Mouse (Mus musculus): ENCODE results near the gene Gm6993.

The Gm6993 gene

DNA sequence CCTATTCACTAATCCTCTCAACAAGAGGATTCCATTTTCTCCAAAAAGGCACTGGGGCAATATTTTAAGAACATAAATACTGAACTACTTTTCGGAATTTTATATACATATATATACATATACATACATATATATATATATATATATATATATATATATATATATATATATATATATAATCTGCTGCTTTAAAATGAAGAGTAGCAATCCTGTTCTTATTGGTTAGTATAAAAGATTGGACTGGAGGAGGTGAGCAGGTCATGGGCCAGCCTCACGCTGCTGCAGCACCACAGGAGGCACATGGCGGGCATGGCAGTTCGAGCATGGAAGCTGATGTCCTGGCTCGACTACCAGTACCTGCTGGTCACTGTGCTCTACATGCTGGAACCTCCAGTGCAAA, at the start of gene Gm6993:
TSS of gene Gm6993 (plus strand) at position 301 of the 400 bp plus-strand sequence.
- DNase-seq = no peak

DNA sequence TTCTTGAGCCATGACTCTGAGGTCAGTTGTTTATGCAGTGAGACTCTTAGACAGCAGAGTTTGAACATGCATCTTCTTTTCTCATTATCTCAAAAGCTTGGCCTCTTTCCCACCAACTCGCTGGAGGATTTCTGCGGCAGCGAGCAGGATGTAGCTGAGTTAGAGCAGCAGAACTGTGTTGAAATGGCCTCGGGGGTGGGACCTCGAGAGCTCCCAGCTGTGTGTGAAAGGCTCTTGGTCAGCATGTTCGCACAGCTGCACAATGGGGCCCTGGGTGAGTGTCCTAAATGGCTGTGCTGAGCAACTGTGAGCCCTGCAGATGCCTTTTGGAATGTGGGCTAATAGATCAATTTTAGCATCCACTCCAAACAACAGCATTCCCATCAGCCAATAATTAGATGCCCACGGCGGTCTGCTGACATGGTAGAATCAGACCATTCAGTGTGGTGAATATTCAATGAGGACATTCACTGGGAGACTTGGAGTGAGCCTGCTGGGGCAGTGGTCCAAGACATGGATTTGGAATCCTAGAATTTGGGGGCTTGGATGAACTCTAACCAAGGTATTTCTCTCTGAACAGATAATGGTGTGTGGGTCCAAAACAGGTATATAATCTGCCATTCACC, 49.1 kb upstream of the Gm6993 start:
- DNase-seq = peak; percentile 74

DNA sequence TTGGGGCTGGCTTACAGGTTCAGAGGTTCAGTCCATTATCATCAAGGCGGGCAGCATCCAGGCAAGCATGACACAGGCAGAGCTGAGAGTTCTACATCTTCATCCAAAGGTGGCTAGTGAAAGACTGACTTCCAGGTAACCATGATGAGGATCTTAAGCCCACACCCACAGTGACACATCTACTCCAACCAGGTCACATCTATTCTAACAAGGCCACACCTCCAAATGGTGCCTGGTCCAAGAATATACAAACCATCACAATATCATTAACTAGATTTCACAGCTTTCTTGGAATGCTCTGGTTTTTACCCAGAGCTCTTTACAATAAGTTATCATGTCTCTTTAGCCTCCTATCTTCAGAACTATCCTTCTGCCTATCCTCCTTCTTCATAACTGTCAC, 38.1 kb upstream of the Gm6993 start:
- no peak for DNase-seq

DNA sequence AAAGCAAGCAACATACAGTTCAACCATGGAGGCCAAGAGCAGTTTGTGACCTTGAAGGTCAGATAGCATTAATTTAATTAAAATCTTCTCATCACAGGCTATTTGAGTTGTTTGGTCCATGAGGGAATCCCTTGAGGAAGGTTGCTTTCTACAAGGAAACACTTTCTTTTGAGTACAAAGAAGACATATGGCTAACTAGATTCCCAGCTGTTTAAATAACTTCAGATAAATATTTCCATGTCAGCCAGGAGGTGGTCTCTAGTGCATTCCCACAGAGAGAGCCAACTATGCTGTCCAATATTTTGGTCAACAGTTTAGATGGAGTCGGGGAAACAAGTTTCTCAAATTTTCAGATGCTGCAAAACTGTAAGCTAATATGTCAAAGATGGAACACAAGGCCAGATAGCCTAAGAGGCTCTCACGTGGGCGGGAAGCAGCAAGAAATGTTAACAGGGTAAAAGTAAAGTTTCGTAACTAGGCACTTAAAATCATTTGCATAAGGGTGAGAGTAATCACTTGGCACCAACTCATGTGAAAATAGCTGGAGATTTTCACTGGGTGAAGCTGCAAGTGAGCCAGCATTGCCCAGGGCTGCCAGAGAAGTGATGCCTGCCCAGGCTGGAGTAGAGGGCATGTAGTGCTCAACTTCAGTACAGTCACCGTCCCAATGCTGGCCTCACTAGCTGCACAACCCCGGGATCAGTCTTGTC, 36.7 kb upstream of the Gm6993 start:
- DNase-seq = peak; percentile 40

DNA sequence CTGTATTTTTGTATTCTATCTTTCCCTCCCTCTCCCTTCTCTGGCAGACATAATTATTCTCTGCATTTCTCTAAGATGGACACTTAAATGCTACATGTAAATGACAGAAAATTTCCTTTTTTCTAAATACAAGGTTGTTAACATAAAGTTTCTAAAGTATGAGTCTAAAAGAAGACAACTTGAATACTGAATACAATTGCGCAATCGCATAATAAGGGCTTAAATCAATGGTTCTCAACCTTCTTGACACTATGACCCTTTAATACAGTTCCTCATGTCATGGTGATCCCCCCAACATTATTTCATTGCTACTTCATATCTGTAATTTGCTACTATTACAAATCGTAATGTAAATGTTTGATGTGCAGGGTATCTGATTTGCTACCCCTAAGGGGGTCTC, 35.7 kb upstream of the Gm6993 start:
- no peak for DNase-seq

DNA sequence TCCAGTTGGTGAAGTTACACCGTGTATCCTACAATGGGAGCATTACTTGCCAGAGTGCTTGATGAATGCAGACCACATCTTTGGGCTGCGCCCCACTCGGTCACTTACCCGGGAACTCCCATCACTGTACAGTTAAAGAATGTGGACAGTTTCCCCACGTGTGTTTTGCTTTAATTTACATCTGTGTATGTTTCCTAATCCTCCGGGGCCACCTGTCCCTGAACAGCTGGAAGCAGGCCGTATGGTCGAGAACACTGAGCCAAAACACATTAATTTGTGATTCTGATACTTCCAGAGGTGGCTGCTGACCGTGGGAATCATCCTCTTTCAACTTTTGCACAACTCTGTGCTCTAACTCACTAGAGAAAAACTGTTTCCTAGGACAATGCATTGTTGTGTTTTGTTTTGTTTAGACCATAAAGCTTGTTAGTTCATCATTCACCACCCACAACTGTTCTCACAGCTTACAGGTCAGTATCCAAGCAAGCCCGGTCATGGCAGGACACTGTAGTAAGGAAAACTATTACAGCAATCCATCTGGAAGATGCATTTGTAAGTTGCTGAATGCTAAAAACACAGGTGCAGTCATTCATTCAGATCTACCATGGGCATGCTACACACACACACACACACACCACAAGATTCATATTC, 34.5 kb upstream of the Gm6993 start:
- DNase-seq = no peak

DNA sequence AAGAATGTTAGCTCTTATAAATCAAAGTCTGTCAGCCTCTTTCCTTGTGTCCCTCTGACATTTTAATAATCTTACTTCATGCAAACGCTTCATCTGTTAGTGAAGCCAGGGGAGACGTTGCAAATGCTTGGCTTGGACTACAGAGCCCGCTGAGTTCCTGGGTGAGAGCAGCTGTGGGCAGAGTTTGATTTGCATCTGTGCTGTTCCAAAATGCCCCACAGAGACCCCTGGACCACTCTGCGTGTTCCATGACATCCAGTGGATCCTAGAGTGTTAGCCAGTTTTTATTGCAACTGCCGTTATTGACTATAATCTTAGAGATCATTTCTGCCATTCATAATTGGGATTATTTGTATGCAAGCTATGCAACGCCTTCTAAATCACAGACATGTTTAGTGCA, 31.8 kb upstream of the Gm6993 start:
- DNase-seq = no peak

DNA sequence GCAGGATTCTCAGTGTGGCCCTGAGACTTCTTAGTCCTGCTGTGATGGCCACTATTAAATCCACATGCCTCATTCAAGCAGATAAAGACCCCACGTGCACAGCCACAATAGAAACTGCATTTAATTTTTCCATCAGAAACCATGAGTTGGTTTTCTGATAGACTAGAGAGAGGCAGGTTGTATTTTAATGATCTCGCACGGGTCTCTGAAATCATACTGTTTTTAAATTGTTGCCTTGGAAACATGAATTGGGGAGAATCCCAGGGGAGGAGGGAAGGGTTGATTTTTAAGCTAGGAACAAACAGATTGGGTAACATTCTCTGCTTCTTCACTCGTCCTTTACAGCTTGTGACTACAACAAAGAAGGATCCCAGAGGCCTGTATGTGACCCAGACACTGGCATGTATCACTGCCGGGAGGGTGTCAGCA, 31.2 kb upstream of the Gm6993 start:
- DNase-seq = no peak

DNA sequence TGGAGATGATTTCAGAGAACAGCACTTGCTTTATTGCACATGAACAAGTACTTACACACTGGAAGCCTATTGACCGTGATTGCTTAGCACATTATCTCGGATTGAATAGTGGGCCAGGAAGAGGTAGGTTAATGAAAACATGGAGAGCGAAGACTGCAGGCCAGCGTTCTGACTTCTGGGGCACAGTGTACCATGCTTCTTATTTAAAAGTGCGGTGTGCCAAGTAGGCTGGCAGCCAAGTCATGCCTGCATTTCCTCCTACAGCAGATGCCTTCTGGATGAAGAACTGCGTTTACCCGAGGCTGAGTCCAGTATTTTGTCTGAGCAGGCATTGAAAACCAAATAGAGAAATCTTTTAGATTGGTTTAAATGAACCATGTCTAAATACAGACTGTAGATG, 27.0 kb upstream of the Gm6993 start:
- DNase-seq = peak; percentile 83

DNA sequence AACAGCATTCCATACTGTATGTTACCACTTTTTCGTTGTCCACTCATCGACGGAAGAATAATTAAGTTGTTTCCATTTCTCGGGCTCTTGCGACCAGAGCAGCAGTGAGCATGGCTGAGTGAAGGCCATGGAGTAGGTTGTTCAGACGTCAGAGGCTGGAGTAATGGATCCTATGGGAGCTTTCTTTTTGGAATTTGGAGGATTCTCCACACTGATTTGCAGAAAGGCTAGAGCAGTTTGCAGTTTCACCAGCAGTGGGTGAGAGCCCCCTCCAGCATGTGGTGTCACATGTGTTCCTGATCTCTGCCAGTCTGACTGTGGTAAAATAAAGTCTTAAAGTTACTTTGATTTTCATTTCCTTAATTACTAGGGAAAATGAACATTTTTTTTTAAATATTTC, 25.6 kb upstream of the Gm6993 start:
- no peak for DNase-seq

DNA sequence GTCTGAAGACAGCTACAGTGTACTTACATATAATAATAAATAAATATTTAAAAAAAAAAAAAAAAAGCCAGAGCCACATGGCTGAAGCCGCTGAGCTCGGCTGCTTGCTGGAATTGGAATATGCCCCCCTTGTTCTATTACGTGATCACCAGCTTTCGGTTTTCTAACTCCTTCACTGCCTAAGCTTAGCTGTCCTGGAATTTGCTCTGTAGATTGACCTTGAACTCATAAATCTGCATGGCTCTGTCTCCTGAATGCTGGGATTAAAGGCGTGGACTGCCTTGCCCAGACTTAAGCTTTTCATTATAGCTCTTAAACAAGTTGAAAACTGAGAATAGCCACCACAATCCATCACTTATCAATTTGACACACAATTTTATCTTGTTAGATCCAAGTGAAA, 23.3 kb upstream of the Gm6993 start:
- DNase-seq = no peak

DNA sequence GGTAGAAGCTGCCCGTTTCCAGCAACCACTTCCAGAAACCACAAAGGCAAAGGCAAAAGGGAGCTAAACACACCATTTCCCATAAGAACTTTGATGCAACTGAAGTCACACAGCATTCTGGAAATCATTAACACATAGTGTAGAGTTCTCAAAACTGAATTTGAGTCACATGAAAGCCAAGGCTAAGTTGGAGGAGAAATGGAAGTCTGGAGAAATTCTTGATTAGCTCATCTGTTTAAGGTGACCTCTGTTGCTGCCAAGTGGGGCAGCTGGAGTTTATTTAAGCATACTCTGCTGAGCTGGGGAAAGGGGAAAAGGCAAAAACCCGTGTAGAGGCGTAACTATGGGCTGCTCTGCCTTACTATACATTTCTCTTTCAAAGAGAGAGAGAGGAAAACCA, 21.8 kb upstream of the Gm6993 start:
- DNase-seq = peak; percentile 66

DNA sequence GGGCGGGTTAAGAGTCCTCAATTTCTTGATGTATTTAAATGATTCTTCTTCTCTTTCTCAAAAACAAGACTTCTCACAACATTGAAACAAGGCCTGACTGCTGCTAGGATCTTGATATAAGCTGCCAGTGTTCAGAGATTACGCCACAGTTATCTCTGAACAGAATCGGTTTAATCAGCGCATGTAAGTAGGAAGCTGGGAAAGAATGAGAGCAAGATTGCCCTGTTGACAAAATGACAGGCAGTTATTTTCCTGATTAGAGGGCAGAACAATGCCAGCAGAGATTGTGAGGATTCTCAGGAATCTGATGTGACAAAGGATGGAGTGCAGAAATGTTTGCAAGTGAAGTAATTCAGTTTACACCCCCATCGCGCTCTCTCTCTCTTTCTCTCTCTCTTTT, 19.0 kb upstream of the Gm6993 start:
- DNase-seq = no peak

DNA sequence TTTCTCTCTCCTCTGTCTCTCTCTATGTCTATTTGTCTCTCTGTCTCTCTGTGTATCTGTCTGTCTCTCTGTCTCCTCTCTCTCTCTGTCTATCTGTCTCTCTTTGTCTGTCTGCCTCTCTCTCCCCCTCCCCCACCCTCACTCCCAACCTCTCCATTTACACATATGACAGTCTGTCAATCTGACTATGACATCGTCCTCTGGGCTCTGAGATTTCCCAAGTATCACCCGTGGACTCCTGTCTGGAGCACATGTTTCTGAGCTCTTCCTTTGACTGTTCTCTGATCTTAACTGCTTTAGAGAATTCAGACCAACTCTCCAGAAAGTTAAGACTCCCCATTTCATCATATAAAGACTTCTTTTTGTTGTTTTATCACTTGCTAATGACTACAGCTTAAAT, 18.3 kb upstream of the Gm6993 start:
- DNase-seq = no peak

DNA sequence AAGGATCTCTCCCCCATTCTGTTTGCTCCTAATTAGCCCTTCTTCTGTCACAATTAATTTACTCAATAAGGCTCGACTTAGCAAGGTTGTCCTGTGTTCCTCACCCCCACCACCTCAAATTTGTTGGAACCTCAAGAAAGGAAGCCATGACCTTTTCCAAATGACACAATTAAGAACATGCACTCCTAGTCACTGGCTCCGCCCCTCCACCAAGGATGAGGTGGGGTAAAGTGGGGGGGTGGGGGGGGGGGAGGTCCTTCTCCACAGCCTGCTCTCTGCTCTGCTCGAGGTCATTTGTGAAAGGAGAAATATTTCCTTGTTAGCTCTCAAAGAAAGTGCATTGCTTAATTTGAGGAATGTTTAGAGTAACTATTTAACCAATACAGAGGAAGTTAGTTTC, 17.8 kb upstream of the Gm6993 start:
- peak; percentile 34 for DNase-seq

DNA sequence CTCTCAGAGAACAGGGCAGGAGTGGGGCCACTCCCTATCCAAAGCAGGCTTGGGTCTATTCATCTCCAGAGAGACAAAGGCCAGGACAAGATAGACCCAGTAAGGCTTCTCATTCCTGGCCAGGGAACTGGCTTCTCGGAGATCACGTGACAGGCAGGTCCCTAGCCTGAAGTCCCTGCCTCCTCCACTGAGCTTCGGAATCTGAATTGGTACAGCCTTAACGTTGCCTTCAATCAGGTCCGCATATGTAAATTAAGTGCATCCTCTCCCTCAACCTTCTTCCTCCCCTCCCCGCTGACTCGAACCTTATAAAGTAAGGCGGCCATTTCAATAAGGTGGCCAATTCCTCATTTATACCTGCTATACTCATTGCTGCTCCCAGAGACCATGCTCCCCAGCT, 15.1 kb upstream of the Gm6993 start:
- DNase-seq = no peak

DNA sequence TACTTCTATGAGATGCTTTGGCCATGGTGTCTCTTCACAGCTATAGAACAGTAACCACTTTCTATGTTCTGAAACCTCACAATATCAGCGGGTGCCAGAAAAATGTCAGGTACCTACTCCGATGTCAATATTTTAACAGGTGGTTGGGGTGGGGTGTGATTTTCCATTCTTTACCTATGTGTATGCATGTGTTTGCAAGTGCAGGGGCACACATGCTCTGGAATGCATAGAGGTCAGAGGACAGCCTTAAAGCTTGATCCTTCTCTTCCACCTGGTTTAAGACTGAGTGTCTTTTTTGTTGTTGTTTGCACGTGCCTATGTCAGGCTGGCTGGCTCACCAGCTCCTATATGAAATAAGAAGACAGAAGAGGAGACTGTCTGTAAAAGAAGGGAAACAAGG, 13.4 kb upstream of the Gm6993 start:
- DNase-seq = no peak

DNA sequence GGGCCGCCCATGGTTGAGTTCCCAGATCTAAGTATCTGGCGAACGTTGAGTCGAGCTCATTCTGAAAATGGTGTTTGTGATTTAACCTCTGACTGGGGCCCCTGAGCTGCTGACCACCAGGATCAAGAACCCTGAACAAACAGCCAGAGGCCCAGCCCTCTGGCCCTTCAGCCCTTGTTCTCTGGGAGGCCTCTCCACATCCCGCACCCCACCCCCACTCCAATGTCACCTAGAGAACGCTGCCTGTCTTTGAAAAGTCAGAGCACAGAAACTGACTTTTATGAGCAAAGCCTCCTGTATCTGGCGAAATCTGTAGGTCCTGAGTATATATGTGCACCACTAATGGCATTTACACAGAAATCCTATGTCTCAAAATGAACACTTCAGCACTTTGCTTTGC, 11.7 kb upstream of the Gm6993 start:
- DNase-seq = no peak

DNA sequence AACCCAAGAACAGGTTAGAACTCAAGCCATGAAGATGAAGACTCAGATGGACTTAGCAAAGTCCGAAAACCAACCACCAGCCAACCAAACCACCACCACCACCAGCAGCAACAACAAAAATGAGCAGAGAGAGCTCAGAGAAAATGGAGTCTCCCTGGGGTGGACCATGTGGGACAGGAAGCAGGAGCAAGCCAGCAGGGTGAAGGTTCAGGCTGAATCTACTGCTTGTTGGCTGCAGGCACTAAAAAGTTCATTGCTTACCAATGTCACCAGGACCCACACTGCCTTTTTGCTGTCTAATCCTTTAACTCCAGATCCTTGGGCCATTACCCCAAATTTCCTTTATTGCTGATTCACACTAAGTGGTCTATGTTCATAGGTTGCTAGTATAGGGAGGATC, 7.9 kb upstream of the Gm6993 start:
- DNase-seq = no peak

DNA sequence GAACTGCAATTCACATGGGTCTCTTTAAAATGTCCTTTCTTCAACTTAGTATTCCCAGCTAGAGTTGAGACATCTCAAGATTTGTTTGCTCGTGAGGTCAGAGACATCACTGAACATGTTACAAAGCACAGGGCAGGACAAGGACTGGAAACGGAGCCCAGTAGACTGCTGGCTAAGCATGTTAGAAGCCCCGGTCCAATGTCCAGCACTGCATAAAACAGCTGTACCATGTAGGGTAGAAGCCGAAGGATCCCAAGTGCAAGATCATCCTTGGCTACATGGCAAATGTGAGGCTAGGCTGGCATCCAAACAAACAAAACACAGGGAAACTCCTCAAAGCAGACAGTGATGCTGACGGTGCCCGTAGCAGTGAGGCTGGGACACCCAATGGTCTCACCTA, 5.6 kb upstream of the Gm6993 start:
- DNase-seq = no peak

DNA sequence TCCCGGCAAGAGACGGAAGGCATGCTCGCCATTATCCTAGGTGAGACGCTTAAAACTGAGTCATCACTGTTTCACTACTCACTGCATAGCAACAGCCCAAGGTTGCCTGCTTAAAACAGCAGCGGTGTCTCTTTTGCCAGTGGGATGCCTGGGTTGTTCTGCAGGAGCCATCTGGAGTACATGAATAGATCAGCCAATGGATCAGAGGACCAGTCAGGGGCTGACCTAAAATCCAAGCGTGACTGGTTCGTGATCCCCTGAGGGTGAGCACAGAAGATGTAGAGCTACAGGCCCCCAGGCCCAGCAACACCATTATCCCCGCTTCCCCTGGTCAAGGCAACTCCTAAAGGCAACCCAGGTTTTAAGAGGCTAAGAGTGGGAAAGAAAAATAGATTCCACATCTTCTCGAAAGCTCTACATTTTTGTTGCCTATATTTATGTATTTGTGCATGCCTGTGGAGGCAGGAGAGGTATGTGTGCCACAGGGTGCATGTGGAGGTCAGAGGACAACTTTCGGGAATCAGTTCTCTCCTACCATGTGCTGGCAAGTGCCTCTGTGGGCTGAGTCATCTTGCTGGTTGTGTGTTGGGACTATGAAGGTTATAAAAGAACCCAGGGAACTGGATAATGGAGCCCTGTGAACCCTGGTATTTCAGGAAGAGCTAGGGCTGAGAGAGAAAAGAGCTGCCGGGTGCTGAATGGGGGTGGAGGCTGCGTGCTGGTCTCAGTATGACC, 3.5 kb upstream of the Gm6993 start:
- DNase-seq = no peak

DNA sequence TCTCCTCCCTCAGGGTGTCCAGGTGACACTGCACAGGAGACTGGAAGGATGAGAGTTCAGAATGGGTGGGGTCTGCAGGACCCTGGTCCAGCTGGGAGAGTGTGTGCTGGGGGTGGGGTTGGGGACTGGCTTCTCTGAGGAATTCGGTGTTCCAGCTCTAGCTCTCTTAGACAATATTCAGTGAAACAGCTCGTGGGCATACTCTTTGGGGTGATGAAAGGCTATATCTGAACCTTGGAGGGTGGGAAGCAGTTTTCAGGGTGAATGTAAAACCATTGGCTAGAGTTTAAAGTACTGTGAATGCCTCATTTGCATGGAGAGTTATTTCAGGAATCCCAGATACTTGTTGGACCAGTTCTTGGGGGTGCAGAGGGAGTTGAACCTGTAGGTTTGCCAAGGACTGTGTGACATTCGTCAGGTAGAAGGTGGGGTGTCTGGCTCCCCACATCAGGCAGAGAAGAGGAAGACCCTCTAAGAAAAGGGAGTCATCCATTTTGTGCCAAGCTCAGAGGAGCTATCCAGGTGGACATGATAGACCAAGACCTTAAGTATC, 1.5 kb upstream of the Gm6993 start:
- DNase-seq = peak; percentile 53

DNA sequence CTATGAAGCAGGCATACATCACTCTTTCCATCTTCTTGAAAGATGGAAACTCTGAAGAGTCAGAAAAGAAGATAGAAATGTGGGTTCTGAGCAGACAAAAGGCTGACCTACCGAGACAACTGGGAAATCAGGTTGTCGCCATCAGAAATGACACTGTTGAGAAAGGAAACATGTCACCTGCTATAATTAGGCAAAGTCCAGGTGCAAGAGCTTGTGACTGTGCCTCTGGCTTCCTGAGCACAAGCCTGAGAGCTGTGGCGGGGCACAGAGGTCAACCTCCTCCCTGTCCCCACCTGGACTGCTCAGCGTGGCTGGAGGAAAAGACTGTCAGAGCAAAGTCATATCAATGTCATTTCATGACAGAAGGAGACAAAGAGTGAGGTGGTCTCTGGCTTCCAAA, 772 bp upstream of the Gm6993 start:
- no peak for DNase-seq

Measured in kidney, postnatal 14 days (tissue).